Mouse (Mus musculus) midbrain, embryonic 11.5 days (tissue): ENCODE data around the gene Slc27a2. TPM values are rescaled to one million over a fixed set of nuclear protein-coding genes. Genes with fewer than 3 reads are reported as not detected.
A peak's percentile ranks its signal among the peaks of the same experiment; 100 is the strongest.
"Not testable (repeated sequence)": the region's sequence is repeated elsewhere in the genome, so short reads cannot be mapped to it uniquely, and the experiment has no call there.

Experiments used
- ATAC-seq: fragments of 200-750 bp; cut with Nextera tagmentation; 2 replicates; pipeline ENCODE4 v1.8.0; 2017; ENCODE audit warnings: moderate TSS enrichment, moderate library complexity; ENCODE audit not compliant: low FRiP score
- DNase-seq: peaks from one replicate; pipeline ENCODE4 v3.0.0; 2015; ENCODE audit warnings: low spot score; ENCODE audit errors: missing footprints
- H3K27ac ChIP-seq: fragments of 300-500 bp; sonication (generic); 2 replicates; pipeline ENCODE4 v1.5.1; 2014; ENCODE audit warnings: low read depth, low read length
- H3K27me3 ChIP-seq: fragments of 300-500 bp; sonication (generic); 2 replicates; pipeline ENCODE4 v1.6.1; 2014; ENCODE audit warnings: mild to moderate bottlenecking, low read length, moderate library complexity, mixed read lengths; ENCODE audit not compliant: control insufficient read depth, insufficient read depth
- H3K36me3 ChIP-seq: fragments of 300-500 bp; sonication (generic); 2 replicates; pipeline ENCODE4 v1.6.1; 2014; ENCODE audit warnings: mild to moderate bottlenecking, low read length, moderate library complexity, mixed read lengths; ENCODE audit not compliant: control insufficient read depth, insufficient read depth
- H3K4me1 ChIP-seq: fragments of 300-500 bp; sonication (generic); 2 replicates; pipeline ENCODE4 v1.6.1; 2014; ENCODE audit warnings: low read length; ENCODE audit not compliant: control insufficient read depth, insufficient read depth
- H3K4me2 ChIP-seq: fragments of 300-500 bp; sonication (generic); 2 replicates; pipeline ENCODE4 v1.6.1; 2014; ENCODE audit warnings: mild to moderate bottlenecking, moderate library complexity
- H3K4me3 ChIP-seq: fragments of 300-500 bp; sonication (generic); 2 replicates; pipeline ENCODE4 v1.5.1; 2014; ENCODE audit warnings: low read depth, low read length
- H3K9ac ChIP-seq: fragments of 300-500 bp; sonication (generic); 2 replicates; pipeline ENCODE4 v1.6.1; 2014; ENCODE audit warnings: low read length
- H3K9me3 ChIP-seq: fragments of 300-500 bp; sonication (generic); 2 replicates; pipeline ENCODE4 v1.6.1; 2016; ENCODE audit warnings: low read length; ENCODE audit not compliant: control insufficient read depth
- WGBS: fragments of 180-500 bp; shearing (Covaris S2); extraction: QIAGEN DNeasy Blood & Tissue Kit; methylation state at CpG from one replicate; pipeline ENCODE4 v1.1.7; 2014; 5-methylcytosine and 5-hydroxymethylcytosine counted together
- polyA plus RNA-seq: library from polyadenylated mRNA; unstranded; fragments of >200 nt; fragmentation: Nextera tagmentation; extraction: Ambion mirVana; gene quantifications from 2 replicates; pipeline ENCODE4 v1.2.1, GENCODE M21; 2014

Gene Slc27a2
- polyA plus RNA-seq, 1 experiment from 2014 or later = 3.3 TPM

DNA sequence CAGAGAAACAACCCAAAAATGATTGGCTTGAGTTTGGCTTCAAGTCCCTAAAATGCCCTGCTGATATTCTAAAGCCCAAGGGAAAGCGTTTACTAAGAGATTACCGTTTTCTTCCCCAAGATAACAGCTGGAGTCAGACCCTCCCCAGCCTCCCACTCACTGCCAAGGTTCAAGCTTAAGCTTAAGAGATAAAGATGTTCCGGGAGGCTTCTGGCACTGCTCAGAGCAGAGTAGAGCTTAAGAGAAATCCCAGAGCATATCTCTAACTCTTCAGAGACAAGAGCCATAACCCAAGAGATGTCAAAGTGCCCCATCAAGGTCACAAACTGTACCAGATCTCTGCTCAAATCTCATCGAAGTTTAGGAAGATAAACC lies 54.5 kb downstream of the Slc27a2 start:
- 70% methylated on average over 4 of the region's 4 CpGs for WGBS

DNA sequence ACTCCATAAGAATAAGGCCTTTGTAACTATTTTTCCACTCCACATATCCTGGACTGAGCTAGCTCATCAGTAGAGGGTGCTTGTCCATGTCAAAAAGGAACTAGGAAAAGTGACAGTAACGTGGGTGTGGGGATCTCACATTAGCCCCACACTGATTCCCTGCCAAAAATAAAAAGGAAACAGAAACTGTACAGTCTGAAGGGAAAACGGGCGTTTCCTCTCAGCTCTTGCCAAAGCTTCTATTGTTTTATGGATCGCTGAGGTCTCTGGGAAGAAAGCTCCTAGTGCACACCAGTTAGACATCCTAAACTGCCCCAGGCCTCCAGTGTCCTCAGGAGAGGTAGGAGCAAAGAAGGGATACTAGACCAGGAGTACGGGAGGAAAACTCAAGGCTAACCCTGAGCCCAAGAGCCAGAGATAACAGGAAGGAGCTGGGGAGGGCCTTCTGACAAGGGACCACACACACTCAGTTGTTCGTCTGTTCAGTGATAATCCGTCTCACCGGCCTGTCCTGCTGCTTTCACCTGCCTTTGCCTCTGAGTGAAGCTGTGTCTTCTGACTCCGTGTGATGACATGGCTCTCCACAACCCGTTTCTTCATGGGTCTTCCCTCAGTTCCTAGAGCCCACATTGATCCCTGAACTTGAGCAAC lies 55.5 kb downstream of the Slc27a2 start:
- no peak overlapping the region for H3K4me2 ChIP-seq
- WGBS = 82% methylated on average over 10 of the region's 10 CpGs
- ATAC-seq (no peak), DNase-seq (no peak)
- no peaks in the 10 kb centered on the region for H3K27me3 ChIP-seq
- no peak overlapping the region for H3K27ac ChIP-seq
- H3K4me1 ChIP-seq = no peaks in the 10 kb centered on the region
- H3K4me3 ChIP-seq = no peak overlapping the region
- no peak overlapping the region for H3K9ac ChIP-seq
- H3K36me3 ChIP-seq = no peaks in the 10 kb centered on the region
- no peaks in the 10 kb centered on the region for H3K9me3 ChIP-seq

More for the DNA sequence above, 54.5 kb downstream of the Slc27a2 start:
- ATAC-seq (no peak), DNase-seq (no peak)
- Histone ChIP-seq H3K4me2 (no peak overlapping the region), H3K27ac (no peak overlapping the region), H3K36me3 (no peaks in the 10 kb centered on the region), H3K9me3 (no peaks in the 10 kb centered on the region), H3K4me3 (no peak overlapping the region), H3K4me1 (no peaks in the 10 kb centered on the region), H3K9ac (no peak overlapping the region), H3K27me3 (no peaks in the 10 kb centered on the region)

DNA sequence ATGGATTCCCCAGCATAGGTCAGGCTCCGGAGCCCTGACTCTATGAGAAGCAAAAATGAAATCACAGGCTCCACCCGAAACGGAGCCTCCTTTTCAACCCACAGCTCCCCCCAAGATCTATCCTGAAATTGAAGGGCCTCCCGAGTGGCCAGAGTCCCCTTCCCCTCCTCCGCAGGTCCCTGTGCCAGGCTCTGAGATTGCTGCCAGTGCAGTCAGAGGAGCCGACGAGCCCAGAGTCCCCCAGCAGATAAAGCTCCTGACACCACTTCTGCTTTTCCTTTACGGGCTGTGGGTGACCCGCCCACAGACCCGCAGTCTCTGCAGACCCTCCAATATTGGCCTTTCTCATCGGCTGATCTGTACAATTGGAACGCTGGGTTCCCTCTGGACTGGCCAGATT lies 57.4 kb downstream of the Slc27a2 start:
- H3K4me1 ChIP-seq, H3K4me3 ChIP-seq, DNase-seq, H3K9ac ChIP-seq, H3K36me3 ChIP-seq, H3K4me2 ChIP-seq, H3K27me3 ChIP-seq, H3K27ac ChIP-seq, H3K9me3 ChIP-seq, ATAC-seq: not testable (repeated sequence)
- 77% methylated on average over 12 of the region's 12 CpGs for WGBS

DNA sequence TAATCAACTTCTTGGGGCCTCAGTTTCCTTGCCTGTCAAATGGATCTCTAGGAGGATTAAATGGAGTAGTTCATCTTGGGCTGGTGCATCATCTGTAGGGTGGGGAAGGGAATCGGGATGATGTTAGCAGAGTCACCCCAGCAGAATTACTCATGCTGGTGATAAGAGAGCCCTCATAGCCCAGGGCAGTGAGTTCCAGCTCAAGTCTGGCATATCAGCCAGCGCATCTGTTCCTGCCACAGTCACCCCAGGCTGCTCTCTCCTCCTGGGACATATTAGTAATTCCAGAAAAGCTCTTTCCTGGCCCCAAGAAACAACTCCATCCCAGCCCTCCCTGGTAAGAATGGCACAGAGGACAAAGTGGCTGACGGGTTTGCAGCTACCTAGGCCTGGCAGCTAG lies 63.1 kb downstream of the Slc27a2 start:
- no peak overlapping the region for H3K4me3 ChIP-seq
- 96% methylated on average over 3 of the region's 3 CpGs for WGBS
- H3K4me1 ChIP-seq = no peaks in the 10 kb centered on the region
- ATAC-seq = no peak
- no peaks in the 10 kb centered on the region for H3K9me3 ChIP-seq
- no peak for DNase-seq
- no peaks in the 10 kb centered on the region for H3K27me3 ChIP-seq
- H3K4me2 ChIP-seq = no peak overlapping the region
- no peak overlapping the region for H3K27ac ChIP-seq
- no peak overlapping the region for H3K9ac ChIP-seq
- no peaks in the 10 kb centered on the region for H3K36me3 ChIP-seq

GRCm38 (mm10) chr2:126618470-126619179 lies 66.4 kb downstream of the Slc27a2 start:
- Histone ChIP-seq H3K27ac (no peak overlapping the region), H3K27me3 (no peaks in the 10 kb centered on the region), H3K9ac (no peak overlapping the region), H3K36me3 (no peaks in the 10 kb centered on the region), H3K9me3 (no peaks in the 10 kb centered on the region), H3K4me1 (no peaks in the 10 kb centered on the region), H3K4me3 (no peak overlapping the region), H3K4me2 (no peak overlapping the region)
- 23% methylated on average over 8 of the region's 8 CpGs for WGBS
- DNase-seq (peak; percentile 85), ATAC-seq (no peak)

- 77% methylated on average over 14 of the region's 14 CpGs for WGBS
- no peak within 1 kb of the TSS for H3K9ac ChIP-seq
- H3K27ac ChIP-seq = no peak within 1 kb of the TSS
- no peak within 1 kb of the TSS for H3K4me2 ChIP-seq
- no peak for DNase-seq
- no peak for ATAC-seq
- H3K4me1 ChIP-seq = no peaks in the 10 kb centered on the region
- no peaks in the 10 kb centered on the region for H3K27me3 ChIP-seq
- no peaks in the 10 kb centered on the region for H3K9me3 ChIP-seq
- H3K36me3 ChIP-seq = no peaks in the 10 kb centered on the region
- H3K4me3 ChIP-seq = no peak within 1 kb of the TSS
Measured at GRCm38 (mm10) chr2:126619249-126619704, 67.1 kb downstream of the Slc27a2 start, which contains the start of gene Hdc. TSS of gene Hdc (minus strand) at chr2:126619299.

DNA sequence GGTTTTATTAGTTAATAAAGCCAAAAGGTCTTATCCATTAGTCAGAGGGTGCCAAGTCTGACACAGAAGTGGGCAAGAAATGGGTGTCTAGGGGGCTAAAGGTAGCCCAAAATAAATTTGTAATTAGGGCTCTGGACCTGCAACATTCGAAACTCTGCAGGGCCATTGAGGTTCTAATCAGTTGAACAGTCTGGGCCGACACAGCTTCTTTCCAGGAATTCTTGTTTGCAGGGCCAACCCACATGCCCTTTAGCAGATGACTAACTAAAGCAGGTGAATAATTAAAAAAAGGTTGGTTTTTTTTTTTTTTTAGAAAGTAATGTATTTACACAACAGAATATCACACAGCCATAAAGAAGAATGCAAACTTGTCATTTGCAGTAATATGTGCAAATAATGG lies 70.2 kb downstream of the Slc27a2 start:
- Histone ChIP-seq H3K4me3 (no peak overlapping the region), H3K36me3 (no peaks in the 10 kb centered on the region), H3K9me3 (no peaks in the 10 kb centered on the region), H3K4me2 (no peak overlapping the region), H3K4me1 (no peaks in the 10 kb centered on the region), H3K9ac (no peak overlapping the region), H3K27me3 (no peaks in the 10 kb centered on the region), H3K27ac (no peak overlapping the region)
- DNase-seq (no peak), ATAC-seq (no peak)
- WGBS = 83% methylated on average over 2 of the region's 2 CpGs

DNA sequence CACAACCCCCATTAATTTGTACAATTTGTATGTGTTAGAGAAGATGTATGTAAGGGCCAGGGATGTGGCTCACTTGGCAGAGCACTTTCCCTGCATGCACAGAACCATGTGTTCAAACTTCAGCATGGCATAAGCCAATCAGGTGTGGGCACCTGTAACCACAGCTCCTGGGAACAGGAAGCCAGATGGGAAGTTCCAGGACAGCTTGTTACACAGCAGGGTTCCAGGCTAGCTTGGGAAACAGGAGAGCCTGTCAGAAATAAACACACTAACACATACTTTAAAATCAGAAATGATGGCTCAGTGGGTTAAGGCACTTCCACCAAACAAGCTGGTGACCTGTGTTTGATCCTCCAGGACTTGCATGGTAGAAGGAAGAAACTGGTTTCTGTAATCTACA lies 70.9 kb downstream of the Slc27a2 start:
- DNase-seq (no peak), ATAC-seq (no peak)
- Histone ChIP-seq H3K27ac (no peak overlapping the region), H3K9ac (no peak overlapping the region), H3K4me2 (no peak overlapping the region), H3K36me3 (no peaks in the 10 kb centered on the region), H3K9me3 (no peaks in the 10 kb centered on the region), H3K27me3 (no peaks in the 10 kb centered on the region), H3K4me1 (no peaks in the 10 kb centered on the region), H3K4me3 (no peak overlapping the region)

DNA sequence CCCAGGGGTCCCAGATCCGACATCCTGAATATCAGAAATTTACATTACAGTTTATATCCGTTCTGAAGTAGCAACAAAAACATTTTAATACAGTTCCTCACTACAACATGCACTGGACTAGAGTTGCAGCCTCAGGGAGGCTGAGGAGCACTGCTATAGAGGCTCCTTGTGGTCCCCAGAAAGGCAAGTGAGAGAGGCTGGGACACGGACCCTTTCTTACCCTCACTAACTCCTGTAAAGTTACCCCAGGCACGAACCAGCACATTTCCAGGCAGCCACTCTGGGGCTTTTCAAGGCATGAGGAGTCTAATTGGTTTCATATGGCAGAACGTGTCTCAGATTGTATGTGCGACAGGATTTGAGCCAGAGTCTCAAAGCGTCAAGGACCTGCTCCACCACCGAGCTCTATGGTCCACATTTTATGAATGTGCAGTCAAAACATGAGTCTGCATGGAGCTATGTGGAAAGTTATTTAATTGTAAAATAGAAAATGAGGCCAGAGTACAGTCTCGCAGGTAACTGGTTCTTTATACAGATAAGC lies 76.3 kb downstream of the Slc27a2 start:
- DNase-seq (no peak), ATAC-seq (no peak)
- Histone ChIP-seq H3K9me3 (no peaks in the 10 kb centered on the region), H3K9ac (no peak overlapping the region), H3K27me3 (no peaks in the 10 kb centered on the region), H3K4me1 (no peaks in the 10 kb centered on the region), H3K36me3 (no peaks in the 10 kb centered on the region; the same call in 1 of the 2 replicates), H3K27ac (no peak overlapping the region), H3K4me3 (no peak overlapping the region), H3K4me2 (no peak overlapping the region)
- 91% methylated on average over 9 of the region's 9 CpGs for WGBS
